Mouse (Mus musculus) bone marrow, adult 2 months (tissue): ENCODE measurements around the gene Susd4.

Source experiments
- CTCF ChIP-seq: fragments of 200-500 bp; IDR thresholded peaks from 2 replicates; pipeline ENCODE4 v1.5.1; 2011; ENCODE audit warnings: low read length, control low read depth; ENCODE audit not compliant: control insufficient read depth, insufficient read depth
- POLR2A ChIP-seq: fragments of 200-500 bp; IDR thresholded peaks from 2 replicates; pipeline ENCODE4 v1.6.1; 2011; ENCODE audit warnings: low read depth, mild to moderate bottlenecking, control low read depth, low read length, borderline replicate concordance; ENCODE audit not compliant: control insufficient read depth

- TF ChIP-seq CTCF (no peak), POLR2A (no peak)
Measured at GRCm38 (mm10) chr1:182778225-182778624, 14.6 kb downstream of the Susd4 start.
